Mouse (Mus musculus): ENCODE results near the gene Fbxw24. TPM values are rescaled to one million over a fixed set of nuclear protein-coding genes. Genes with fewer than 3 reads are reported as not detected.
"Not testable (repeated sequence)": the region's sequence is repeated elsewhere in the genome, so short reads cannot be mapped to it uniquely, and the experiment has no call there.

Fbxw24 gene
- not detected in 2 replicates for total RNA-seq (2017)

- ATAC-seq (ENCODE audit: extremely low read depth, insufficient number of reproducible peaks, low FRiP score, poor library complexity, severe bottlenecking), result not testable (repeated sequence)
Observed at GRCm38 (mm10) chr9:109625957-109626356, at the start of gene Fbxw24. TSS of gene Fbxw24 (minus strand) at chr9:109626057.

DNA sequence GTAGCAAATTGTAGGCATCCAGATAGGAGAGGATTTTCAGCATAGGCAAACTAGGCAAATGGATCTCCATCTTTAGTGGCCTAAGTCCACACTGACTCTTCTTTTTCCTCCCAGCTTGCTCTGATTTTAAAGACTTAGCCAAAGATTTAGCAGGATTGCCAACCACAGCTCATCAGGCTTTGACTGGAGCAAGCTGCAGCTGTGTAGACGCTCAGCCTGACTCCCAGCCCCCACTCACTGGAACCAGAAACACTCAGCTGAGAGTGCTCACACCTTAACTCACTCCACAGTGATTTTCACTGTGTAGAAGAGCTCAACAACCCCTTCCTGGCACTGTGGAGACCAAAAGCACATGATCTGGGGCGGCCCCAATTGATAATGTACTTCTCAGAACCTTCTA is 38.7 kb upstream of the Fbxw24 start, which contains the start of gene Fbxw25:
Fbxw25 (minus strand) TSS at position 101 of the 400 bp plus-strand sequence.
- not testable (repeated sequence) for ATAC-seq (ENCODE audit: extremely low read depth, insufficient number of reproducible peaks, low FRiP score, poor library complexity, severe bottlenecking)

GRCm38 (mm10) chr9:109606837-109607236 is 19.0 kb downstream of the Fbxw24 start:
- not testable (repeated sequence) for ATAC-seq (ENCODE audit: extremely low read depth, insufficient number of reproducible peaks, low FRiP score, poor library complexity, severe bottlenecking)

DNA sequence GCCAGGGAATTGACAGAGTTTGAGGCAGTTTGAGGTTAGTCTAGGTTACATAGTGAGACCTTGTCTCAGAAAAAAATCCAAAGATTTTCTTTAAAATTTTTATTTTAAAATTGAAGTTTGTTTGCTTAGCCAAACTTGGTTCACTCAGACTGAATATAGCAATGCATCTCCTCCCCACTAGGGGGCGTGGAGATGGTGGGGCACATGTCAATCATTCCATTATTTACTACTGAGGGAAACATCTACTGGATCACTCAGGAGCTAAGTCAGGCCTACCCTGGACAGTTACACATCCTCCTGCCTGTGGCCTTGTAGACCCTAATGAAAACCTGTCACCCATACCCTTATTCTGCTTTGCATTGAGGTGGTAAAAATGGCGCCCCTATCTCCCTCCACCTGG is 23.7 kb downstream of the Fbxw24 start:
- ATAC-seq (ENCODE audit: extremely low read depth, insufficient number of reproducible peaks, low FRiP score, poor library complexity, severe bottlenecking), result not testable (repeated sequence)

DNA sequence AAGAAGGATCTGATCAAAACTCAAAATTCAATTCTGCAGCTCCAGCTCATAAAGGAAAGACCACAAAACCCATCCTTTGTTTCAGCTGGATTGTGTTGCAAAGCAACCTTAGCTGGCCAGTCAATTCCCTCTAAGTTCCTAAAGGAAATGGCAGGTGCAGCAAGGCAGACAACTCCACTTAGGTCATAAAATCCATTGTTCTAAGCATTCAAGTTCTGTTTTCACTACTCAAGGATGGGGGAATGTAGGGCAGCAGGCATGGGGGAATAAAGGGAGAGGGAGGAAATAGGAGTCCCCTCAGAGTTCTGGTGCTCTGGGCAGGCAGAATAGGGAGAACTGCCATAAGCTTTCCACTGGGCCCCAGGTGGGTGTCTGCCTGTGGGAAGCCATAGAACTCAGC is 28.6 kb downstream of the Fbxw24 start:
- no peak for ATAC-seq (ENCODE audit: extremely low read depth, insufficient number of reproducible peaks, low FRiP score, poor library complexity, severe bottlenecking)

GRCm38 (mm10) chr9:109594866-109595265 is 31.0 kb downstream of the Fbxw24 start:
- no peak for ATAC-seq (ENCODE audit: extremely low read depth, insufficient number of reproducible peaks, low FRiP score, poor library complexity, severe bottlenecking)

DNA sequence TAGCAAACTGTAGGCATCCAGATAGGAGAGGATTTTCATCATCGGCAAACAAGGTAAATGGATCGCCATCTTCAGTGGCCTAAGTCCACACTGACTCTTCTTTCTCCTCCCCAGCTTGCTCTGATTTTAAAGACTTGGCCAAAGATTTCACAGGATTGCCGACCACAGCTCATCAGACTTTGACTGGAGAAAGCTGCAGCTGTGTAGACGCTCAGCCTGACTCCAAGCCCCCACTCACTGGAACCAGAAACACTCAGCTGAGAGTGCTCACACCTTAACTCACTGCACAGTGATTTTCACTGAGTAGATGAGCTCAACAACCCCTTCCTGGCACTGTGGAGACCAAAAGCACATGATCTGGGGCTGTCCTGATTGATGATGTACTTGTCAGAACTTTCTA is 57.7 kb downstream of the Fbxw24 start, which contains the start of gene Fbxw15:
Fbxw15 (minus strand) TSS at position 101 of the 400 bp plus-strand sequence.
- not testable (repeated sequence) for ATAC-seq (ENCODE audit: extremely low read depth, insufficient number of reproducible peaks, low FRiP score, poor library complexity, severe bottlenecking)

DNA sequence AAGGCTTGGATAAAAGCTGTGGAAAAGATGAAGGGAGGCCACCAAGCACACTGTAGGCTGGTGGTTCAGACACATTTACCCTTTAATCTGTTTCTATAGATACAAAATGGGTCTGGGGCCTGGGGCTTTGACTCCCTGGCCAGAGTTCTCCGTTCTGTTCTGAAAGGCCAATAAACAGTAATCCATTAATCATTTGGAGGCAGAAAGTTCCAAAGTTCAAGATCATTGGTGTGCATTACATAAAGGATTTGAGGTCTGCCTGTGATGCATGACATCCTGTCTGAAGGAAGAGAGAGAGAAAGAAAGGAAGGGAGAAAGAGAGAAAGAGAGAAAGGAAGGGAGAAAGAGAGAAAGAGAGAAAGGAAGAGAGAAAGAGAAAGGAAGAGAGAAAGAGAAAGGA is 60.3 kb downstream of the Fbxw24 start:
- no peak for ATAC-seq (ENCODE audit: extremely low read depth, insufficient number of reproducible peaks, low FRiP score, poor library complexity, severe bottlenecking)

DNA sequence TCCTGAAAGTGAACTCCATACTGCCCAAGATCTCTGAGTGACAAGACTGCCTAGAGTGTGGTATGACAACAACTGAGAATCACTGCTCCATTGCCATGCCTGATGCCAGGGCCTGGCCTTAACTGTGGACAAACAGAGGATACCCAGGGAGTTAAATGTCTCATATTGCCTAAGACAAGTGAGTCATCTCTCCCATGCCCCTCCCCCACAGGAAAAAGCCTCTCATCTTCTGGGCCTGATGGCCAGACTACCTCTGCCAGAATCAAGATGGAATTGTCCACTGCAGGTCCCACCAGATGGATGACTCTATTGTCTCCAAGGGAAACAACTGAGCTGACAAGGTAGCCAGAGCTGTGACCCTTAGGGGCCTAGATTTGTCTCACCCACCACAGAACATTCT is 63.8 kb downstream of the Fbxw24 start:
- not testable (repeated sequence) for ATAC-seq (ENCODE audit: extremely low read depth, insufficient number of reproducible peaks, low FRiP score, poor library complexity, severe bottlenecking)

DNA sequence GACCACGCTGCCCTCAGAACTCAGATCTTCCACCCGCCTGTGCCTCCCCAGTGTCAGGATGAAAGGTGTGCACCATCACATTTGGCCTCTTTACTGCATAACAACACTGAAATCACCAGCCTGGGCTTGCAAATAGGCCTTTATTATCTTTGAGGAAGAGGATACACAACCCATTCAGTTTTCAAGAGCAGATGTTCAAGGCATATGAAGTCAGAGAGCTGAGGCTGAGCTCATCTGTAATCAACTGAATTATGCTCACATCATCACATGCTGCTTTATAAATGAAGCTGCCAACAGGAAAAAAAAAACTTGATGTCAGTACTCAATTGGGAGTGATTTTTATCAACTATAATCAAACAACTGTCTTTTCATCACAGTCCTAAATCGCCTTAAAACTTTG is 73.4 kb downstream of the Fbxw24 start:
- no peak for ATAC-seq (ENCODE audit: extremely low read depth, insufficient number of reproducible peaks, low FRiP score, poor library complexity, severe bottlenecking)

Other genes starting within 250 kb of the Fbxw24 start
- gene Fbxw22, start 221.8 kb downstream of the Fbxw24 start, total RNA-seq (2017), result not detected in 2 replicates
- not detected in 2 replicates for gene Fbxw16, start 176.9 kb downstream of the Fbxw24 start, total RNA-seq (2017)
- gene Fbxw19, start 130.2 kb downstream of the Fbxw24 start, total RNA-seq (2017), result not detected in 2 replicates
- gene Fbxw15, start 57.8 kb downstream of the Fbxw24 start, total RNA-seq (2017), result not detected in 2 replicates
- gene Fbxw25, start 38.6 kb upstream of the Fbxw24 start, total RNA-seq (2017), result not detected in 2 replicates
- gene Fbxw18, start 76.6 kb upstream of the Fbxw24 start, total RNA-seq (2017), result not detected in 2 replicates
- not detected in 2 replicates for gene Fbxw26, start 120.0 kb upstream of the Fbxw24 start, total RNA-seq (2017)
- not detected in 2 replicates for gene Fbxw27, start 164.6 kb upstream of the Fbxw24 start, total RNA-seq (2017)
- gene Spink8, start 186.2 kb upstream of the Fbxw24 start, total RNA-seq (2017), result not detected in 2 replicates
- 6.5 and 9.3 TPM in 2 replicates for gene Nme6, start 206.7 kb upstream of the Fbxw24 start, total RNA-seq (2017)
- 3.6 and 5.2 TPM in 2 replicates for gene Camp, start 223.6 kb upstream of the Fbxw24 start, total RNA-seq (2017)
- gene Cdc25a, start 249.5 kb upstream of the Fbxw24 start, total RNA-seq (2017), result 7.9 and 10.2 TPM in 2 replicates